Mouse (Mus musculus) spleen, postnatal 10 days (tissue): ENCODE data around the gene Klf7.

Source experiments
- DNase-seq, 2 experiments: peaks; one replicate each; pipeline ENCODE4 v3.0.0; 2021 to 2022; ENCODE audit warnings: low spot score in 2 of 2

The Klf7 gene

DNA sequence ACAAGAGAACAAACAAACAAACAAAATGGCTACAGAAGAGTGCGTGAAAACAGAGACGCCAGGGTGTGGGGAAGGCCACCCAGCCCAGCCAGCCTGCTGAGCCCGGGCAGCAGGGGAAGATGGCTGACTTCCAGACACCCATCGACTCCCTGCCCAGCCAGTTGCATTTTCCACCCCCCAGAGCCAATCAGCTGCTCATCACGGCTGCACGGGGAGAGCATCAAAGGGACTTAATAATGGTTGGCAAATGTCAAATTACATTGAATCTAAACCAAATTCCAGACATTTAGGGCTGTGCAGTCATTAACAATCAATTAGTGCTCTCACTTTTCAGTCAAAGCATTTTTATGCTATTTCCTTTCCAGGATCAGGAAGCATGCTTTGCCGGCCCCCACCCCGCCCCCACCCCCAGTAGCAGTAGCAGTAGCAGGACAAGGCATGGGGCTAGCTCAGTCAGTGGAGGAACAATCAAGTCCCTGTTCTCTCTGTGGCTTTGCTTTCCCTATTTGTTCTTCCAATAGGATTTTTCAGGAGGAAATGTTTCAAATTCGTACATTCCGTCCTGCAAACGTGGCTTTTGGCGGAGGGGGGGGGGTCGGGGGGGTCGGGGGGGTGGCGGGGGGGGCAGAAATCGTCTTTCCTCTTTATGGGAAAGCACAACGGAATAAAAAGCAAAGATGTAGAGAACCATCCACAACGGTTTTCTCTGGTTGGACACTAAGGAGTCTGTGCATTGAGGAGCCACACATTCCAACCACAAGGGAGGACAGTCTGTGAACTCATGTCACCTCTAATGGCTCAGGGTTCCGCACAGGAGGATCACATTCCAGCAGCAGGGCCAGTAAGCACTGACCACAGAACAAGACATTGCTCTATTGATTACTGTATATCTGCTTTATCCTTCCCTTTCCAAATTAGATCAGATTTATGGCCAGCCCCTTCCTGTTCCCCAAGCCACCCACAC is 101.1 kb downstream of the Klf7 start:
- DNase-seq: no peak

DNA sequence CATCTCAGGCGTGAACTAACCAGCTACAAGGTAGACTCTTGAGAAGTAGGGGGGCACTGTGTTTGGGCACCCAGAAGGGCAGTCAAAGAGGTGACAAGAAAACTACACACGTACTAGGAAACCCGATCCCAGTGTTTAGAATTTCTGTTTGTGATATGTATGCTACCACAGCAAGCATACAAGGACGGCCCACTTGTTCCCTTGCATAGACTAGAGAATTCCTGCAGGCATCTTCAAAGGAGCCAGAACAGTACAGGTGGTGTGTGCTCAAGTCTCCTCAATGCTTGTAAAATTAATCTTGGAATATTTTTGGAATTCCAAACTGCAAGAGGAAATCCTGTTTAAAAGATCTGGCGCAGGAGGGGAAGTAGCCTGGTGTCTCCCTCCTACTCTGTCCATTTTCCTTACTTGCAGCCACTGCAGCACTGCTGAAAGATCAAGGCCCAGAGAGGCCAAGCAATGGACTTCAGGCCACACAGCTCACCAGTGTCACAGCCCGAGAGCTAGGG is 102.9 kb downstream of the Klf7 start:
- DNase-seq: no peak

DNA sequence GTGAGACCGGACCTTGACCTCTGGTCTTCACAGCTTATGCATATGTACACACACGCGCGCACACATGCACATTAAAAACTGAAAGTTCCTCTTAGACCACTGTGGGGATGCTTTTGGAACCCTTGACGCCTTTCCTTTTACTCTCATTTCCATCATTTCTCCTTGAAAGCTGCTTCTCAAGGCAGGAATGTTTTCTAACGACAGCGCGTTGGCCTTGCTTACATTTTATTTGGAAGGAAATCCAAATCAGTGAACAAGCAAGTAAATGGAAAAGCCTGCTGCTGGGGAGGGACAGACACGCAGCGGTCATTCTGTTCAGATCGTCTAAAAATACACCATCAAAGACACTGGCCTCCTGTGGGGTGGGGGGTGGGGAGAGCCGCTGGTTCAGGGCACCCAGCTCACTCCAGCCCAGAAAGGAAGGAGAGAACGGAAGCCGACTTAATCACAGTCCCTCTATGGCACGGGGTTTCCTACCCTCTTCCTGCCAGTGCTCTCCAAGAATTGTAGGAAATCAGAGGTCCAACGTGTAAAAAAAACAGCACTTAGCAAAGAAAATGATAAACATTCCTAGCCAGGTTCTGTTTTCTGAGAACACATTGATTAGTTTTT is 103.5 kb downstream of the Klf7 start:
- no peak for DNase-seq

DNA sequence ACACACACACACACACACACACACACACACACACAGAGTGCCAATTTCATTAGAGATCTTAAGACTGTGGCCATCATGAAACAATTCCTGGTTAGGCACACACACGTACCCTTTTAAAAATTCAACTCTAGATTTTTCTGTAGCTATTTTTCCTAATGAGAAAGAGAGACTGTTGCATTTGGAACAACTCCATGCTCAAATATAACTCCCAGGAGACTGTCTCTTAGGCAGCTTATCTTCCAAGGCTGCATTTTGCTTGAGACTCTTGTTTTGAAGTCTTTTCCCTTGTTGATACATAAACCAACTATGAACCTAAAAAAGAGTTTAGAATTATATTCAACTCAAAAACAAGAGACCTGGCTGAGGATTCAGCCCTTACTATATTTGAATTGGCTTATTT is 108.0 kb downstream of the Klf7 start:
- no peak for DNase-seq

DNA sequence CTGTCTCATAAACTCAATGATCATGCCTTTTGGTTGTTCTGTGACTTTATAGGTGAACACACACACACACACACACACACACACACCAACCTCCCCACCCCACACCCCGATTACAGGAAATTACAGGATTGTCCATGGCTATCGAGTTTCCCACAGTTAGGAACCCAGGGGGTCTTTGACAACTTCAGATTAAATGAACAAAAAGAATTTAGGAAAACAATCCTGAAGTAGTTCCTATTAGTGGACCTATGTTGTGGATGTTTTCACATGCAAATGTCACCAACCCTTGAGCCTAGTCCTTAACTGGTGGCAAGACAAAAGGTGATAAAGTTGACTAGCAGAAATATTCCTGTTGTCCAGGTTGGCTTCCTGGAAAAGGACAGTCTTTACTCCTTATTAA is 113.1 kb downstream of the Klf7 start:
- no peak for DNase-seq

DNA sequence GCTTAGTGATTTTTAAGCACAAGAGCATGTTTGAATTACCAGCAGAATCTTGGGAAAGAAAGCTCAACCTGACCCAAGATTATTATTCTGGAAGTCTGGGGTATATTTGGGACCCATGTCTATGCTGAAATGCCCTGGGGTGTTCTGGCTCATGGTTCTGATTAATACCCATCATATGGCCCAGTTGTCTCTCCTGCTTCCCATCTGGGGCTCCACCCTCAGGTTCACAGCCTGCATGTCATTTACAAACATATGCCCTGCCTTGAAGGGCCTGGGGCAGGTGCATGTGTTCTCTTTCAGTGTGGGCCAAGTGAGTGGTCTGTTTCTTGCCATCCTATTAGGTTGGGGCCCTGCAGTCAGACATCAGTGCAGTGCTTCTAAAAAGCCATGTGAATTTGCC is 114.1 kb downstream of the Klf7 start:
- no peak for DNase-seq

DNA sequence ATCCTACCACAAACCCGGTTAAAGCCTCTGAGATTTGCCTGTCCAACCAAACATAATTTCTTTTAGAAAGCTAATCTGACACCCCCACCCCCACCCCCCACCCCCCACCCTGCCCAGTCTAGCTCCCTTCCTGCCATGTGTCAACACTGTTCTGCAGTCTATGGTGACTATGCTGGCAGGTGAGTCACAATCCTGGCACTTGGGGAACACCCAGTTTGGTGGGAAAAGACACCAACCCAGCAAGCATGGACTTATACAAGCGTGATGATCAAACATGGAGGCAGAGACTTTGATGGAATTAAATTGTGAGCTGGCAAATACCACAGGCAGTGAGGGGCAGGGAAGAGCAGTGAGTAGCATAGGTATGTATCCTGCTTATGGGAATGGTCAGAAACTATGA is 116.9 kb downstream of the Klf7 start:
- DNase-seq: no peak

DNA sequence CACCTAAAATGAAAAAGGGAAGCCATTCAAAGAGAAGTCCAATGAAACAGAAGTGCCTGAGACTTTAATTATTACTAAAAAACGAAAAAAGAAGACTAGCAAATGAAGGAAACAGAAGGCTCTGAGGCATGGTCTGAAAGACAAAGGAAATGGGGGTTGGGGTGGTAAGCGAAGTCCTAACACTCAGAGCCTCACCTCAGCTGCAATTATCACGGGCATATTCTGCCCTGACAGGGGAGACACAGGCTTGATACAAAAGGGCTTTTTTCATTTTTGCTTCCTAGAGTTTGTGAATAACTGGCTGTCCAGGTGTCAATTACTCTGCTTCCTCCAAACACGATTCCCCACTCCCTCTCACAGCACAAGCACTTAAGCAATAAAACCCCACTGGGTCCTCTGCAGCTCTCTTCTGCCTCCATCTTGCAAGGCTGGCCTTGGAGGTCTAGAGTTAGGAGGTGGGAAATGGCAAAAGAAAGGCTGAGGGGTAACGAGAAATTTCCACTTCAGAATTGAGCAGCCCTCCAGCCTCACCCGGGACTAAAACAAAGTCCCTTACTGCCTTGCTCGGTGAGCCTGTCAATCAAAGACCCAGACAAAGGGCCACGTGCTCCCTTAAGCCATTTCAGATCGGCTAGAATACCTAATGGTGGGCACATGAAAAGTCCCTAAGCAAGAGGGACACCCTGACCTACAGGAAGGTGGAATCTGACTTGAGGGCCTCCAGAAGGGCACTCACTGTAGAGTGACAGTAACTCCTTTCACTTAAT is 118.4 kb downstream of the Klf7 start:
- no peak for DNase-seq

DNA sequence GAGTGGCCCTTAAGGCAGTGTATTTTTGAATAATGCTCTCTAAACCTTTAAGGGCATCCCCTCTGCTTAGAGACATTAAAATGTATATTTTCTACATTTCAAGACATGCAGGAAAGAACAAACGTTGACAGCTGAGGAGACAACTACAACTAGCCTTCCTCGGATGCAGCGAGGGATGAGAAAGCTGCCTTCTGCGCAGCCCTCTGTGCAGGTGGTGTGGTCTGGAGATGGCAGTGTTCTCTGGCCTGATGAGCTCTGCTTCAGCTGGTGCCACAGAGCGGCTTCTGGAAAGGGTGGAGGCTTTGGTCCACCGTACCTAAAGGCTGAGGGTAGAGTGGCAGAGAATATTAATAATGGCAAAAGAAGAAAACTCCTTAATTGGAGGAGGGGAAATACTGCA is 120.0 kb downstream of the Klf7 start:
- no peak for DNase-seq

DNA sequence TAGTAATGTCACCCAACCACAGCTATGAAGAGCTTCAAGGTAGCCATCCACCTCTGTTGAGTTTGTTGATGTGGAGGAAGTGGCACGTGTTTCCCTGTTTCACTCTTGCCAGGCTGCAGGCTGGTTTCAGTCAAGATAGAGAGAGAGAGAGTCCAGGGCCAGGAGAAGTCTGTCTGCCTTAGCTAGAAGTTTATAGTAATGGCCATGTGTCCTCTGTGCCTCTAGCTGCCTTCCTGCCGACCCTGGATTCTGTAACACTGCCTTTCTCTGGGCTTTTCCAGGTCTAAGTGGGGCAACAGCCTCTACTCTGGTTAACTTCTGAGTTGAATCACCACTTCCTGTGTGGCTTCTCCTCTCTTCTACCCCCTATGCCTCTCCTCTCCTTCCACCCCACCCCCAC is 121.5 kb downstream of the Klf7 start:
- peak in 1 of 2 experiments; percentile 9 for DNase-seq

DNA sequence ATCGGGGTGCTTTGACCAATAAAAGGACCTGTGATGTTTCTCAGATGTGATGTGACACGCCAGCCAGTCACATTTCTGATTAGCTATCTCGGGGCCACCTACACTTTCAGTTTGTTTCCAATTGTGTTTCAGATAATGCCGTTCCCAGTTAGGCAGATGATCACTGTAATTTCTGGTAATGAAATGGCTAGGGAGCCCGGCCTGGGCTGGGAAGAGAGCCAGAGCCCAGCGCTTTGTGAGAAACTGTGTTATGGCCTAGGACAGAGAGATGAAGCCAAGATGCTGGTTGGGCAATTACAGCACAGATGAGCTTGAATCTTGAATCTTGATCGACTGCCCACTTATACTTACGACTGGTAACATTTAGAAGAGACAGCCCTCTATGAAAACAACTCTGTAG is 122.6 kb downstream of the Klf7 start:
- no peak for DNase-seq

DNA sequence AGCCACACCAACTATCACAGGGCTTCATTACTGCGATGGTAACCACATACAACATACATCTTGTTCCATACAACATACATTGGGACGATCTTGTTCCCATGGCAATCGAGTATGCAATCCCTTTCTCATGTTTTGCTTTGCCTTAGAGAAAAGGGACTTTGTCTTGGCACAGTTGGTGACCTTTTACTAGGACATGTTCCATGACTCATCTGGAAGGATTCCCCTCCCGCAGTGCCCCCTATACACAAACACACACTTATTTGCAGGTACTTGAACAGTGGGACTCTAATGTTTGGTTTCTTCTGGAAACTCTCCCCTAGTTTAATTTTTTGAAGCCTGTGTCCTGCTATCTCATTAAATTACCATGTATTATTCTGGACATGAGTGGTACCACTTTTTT is 123.2 kb downstream of the Klf7 start:
- no peak for DNase-seq

DNA sequence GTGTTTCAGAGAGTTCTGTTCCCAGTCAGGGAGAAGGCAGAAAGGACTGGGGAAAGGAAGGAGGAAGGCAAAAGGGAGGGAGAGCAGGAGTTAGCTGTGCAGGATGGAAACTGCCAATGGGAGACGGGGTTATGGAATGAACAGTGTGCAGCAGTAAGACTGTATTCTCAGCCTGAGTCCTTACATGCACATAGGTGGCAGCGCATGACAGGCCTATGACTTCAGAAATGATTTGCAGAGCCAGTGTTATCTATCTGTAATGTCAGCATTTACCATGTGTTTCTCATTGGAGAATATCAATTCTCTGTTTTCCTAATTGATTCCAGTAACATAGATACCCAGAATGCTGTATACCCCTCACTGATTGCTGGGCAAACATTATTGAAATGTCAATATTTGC is 123.9 kb downstream of the Klf7 start:
- no peak for DNase-seq

DNA sequence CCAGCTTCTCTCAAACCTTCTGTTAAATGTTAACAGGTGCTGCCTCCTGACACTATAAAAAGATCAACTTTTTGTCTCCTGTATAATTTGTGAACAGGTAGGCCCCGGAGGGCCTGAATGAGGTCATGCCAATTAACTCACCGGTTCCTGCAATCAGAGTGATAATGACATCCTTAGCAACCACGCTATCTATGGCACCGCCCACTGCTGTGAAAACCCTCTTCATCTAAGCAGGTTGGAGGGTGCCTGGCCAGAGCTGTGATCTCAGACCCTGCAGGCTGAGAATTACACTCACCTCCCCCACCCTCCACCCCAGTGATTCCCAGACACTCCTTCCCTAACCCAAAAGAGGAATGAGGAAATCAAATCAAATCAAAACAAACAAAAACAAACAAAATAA is 126.3 kb downstream of the Klf7 start:
- DNase-seq: no peak

DNA sequence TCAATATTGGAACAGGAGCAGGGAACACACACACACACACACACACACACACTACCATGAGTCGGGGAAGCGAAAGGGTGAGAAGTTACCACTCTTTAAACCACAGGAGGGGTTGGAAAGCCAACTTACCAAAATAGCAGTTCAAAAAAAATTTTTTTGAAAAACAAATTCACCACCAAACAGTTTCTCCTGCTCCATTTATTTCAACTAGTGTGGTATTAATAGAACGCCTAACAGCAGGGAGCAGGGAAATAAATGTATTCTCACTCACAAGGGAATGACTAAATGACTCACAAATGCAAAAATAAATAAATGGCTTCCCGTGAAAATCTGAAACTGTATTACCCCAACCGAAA is 127.0 kb downstream of the Klf7 start:
- DNase-seq: no peak

DNA sequence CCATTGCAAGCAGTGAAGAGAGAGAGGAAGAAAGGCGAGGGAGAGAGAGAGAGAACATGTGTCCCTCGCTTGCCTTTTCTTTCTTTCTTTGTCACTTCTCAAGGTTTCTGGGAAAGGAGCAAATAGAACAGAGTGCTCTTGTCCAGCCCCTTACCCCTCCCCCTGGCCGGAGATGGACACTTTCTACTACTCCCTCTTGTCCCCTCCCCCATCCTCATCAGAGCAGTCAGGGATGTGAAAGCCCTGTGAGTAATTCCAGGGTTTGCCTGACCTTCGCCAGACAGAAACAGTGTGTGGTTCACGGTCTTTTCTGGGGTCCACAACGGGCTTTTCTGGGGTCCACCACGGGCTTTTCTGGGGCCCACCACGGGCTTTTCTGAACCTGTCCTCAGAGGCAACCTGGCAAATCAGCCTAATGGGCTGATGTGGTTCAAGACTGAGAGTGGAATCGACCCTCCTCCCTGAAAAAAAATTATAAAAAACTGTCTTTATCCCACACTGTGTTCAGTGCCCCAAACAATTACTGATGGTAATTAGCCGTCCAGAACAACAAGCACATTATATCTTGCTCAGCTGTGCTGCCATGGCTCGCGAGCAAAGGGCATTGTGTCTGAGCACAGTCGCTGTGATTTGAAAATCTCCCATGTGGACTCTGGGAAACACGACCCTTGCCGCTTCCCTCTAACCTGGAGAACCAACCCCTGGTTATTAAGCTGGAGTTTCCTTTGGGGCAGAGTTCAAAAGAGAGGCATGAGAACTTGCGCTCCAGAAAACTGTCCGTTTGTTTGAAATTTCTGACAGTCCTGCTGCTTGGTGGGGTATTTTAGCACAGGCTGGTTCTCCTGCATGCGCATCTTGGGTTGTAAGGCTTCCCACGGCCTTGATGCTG is 127.6 kb downstream of the Klf7 start:
- no peak for DNase-seq

DNA sequence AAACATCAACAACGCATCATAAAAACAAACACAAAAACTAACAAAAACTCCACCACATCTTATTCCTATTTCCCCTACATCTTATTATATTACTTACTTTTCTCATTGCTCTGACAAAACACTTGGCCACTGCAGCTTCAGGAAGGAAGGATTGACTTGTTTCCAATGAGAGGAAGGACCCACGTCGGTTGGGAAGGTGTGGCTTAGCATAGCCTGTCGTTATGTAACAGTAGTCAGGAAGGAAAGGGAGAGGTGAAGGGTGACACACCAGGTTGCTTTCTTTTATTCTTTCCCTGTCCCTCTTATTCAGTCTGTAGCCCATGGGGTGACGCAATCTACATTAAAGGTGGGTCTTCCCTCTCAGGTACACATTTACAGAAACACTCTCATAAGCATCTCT is 129.6 kb downstream of the Klf7 start:
- DNase-seq: no peak

DNA sequence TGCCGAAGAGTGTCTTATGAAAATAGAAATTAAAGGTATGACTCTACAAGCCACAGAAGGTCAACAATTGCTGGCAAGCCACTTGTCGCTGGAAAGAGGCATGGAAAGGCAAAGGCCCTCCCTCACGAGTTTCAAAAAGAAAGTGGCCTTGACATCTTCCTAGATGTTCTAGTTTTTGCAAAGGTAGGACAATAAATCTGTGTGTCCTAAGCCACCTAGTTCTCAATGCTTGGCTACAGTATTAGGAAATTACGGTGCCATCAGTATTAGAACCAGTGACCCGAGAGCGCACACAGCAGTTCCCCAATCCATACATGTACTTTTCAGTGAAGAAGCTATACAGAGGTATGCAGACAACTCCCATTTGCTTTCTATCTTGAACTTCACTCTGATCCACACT is 131.7 kb downstream of the Klf7 start:
- no peak for DNase-seq

DNA sequence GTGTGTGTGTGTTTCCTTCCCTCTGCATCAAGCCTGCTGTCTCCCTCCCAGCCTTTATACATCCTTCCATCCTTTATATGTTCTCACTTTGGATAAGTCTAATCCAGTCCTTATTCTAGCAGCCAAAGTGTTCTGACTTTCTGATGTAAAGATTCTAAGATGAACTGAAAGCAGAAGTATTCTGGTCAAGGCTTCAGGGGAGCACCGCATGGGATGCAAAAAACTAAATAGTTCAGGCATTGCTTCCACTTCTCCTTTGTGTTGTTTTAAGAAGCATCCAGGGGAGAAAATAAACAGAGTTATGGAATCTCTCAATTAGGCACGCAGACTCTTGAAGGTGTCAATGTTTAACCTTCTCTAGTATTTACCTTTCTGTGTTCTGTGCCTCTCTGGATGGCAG is 141.3 kb downstream of the Klf7 start:
- DNase-seq: no peak
